Mouse (Mus musculus): ENCODE data around the gene Foxp1. TPM values are rescaled to one million over a fixed set of nuclear protein-coding genes. Genes with fewer than 3 reads are reported as not detected.

Foxp1 gene
- polyA plus RNA-seq, 1 experiment from 2014 or later: 107 TPM

DNA sequence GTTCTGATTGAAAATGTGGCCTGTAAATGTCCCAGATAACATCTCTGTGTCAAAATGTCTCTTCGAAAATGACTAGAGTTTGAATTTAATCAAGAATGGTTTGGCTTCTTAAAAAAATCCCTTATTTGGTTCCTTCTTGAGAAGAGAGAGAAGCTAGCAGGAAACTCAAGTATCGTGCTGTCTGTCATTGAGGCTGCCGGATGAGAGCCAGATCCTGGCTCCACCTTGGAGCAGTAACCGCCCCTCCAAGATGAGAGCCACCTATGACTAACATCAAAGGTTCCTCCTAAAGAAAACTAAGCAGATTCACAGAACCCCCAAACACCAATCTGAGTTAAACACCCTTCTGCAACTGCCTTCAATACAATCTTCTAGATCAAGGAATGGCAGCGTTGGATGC, 225.0 kb downstream of the Foxp1 start:
- Histone ChIP-seq H3K4me1 (peaks cover 21% of the 10 kb centered on the region), H3K9me3 (no peaks in the 10 kb centered on the region), H3K27me3 (replicated peaks; ENCODE audit: low read depth, poor library complexity, severe bottlenecking) (no peaks in the 10 kb centered on the region), H3K27ac (replicated peaks) (no peak overlapping the region), H3K36me3 (replicated peaks) (no peaks in the 10 kb centered on the region), H3K4me3 (no peak overlapping the region)
- DNase-seq (ENCODE audit: low spot score): no peak
- WGBS: 84% methylated on average over 5 of the region's 5 CpGs

DNA sequence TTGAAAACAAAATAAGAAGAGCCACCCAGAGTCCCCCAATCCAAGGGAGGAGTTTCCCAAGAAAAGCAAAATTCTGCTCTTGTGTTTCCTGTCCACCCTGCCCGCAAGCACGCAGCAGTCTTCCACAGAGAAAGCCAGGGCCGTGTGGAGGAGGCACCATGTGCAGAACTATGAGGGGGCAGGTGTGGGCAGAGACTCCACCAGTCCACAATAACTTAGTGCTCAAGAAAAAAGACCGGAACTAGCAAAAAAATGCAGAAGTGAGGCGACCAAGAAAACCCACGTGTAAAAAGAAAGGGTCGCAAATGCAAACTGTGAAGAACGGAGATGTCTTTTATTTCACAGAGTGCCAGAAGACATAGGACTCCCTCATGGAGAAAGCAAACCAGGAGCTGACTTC, 227.0 kb downstream of the Foxp1 start:
- H3K4me3 ChIP-seq: no peak overlapping the region
- WGBS: 88% methylated on average over 8 of the region's 8 CpGs
- H3K27ac ChIP-seq (replicated peaks): no peak overlapping the region
- H3K4me1 ChIP-seq: 0 out of 2 replicates have a peak, but pooled peaks cover 8% of the 10 kb centered on the region
- H3K36me3 ChIP-seq (replicated peaks): no peaks in the 10 kb centered on the region
- no peak for DNase-seq (ENCODE audit: low spot score)
- H3K9me3 ChIP-seq: no peaks in the 10 kb centered on the region
- no peaks in the 10 kb centered on the region for H3K27me3 ChIP-seq (replicated peaks; ENCODE audit: low read depth, poor library complexity, severe bottlenecking)

DNA sequence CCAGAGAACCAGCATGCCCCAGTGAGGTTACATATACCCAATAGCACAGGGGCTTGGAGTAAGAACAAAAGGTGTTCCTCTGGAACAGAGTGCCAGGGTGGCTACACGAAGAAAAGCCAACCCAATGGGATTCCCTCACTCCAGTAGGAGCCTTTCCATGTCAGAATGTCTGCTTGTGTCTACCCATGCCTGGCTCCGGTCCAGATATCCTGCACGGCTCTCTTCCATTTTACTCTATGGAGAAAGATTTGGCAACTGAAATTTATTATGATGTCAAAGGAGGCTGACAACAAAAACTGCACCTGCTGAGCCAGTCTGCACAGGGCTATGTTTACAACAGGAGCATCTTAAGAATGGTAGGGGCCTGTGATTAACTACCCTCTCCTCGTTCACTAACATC, 233.3 kb downstream of the Foxp1 start:
- WGBS: 79% methylated on average over 4 of the region's 4 CpGs

DNA sequence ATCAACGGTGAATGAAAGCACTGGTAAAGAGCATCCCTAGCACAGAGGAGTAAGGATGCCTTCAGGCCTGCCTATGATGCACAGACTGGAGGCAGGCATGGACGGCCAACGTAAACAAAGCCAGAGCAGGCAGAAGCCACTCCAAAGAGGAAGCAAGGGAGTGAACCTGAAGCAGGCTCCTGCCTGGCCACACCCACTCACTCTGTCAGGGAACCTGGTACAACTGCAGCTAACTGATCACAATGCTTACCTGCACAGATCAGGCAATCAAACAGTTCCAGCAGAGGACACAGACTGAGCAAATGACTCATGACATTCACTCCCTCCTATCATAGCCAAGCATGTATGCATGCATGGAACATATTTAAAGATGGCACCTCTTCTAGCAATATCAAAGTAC, 237.5 kb downstream of the Foxp1 start:
- WGBS: 63% methylated on average over 3 of the region's 3 CpGs
- Histone ChIP-seq H3K27me3 (replicated peaks; ENCODE audit: low read depth, poor library complexity, severe bottlenecking) (no peaks in the 10 kb centered on the region), H3K27ac (replicated peaks) (no peak overlapping the region)

More for the DNA sequence above, 233.3 kb downstream of the Foxp1 start:
- no peaks in the 10 kb centered on the region for H3K9me3 ChIP-seq
- H3K36me3 ChIP-seq (replicated peaks): no peaks in the 10 kb centered on the region
- no peak overlapping the region for H3K4me3 ChIP-seq
- H3K4me1 ChIP-seq: peaks cover 8% of the 10 kb centered on the region; the same call in 1 of the 2 replicates
- no peak for DNase-seq (ENCODE audit: low spot score)
- no peaks in the 10 kb centered on the region for H3K27me3 ChIP-seq (replicated peaks; ENCODE audit: low read depth, poor library complexity, severe bottlenecking)
- no peak overlapping the region for H3K27ac ChIP-seq (replicated peaks)

DNA sequence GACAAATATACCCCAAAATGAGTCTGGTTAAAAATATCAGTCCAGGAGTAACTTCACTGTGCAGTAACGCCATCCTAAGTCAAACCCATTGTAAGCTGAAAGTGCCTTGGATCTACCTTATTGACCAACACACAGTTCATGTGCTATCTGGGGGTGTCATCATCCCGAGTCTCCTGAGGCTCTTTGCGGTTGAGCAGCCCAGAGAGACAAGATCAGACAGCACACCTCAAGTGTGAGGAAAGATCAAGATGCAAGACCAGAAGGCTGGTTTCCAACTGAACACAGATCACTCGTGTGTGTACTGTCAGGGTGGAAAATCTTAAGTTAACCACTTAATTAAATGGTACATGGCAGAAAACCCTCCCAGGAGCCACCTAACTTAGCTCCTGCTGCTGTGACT, 238.5 kb downstream of the Foxp1 start:
- WGBS: 86% methylated on average over 4 of the region's 4 CpGs
- DNase-seq (ENCODE audit: low spot score): no peak
- no peak overlapping the region for H3K27ac ChIP-seq (replicated peaks)
- H3K4me1 ChIP-seq: peaks cover 18% of the 10 kb centered on the region; the same call in 1 of the 2 replicates
- H3K4me3 ChIP-seq: no peak overlapping the region
- no peaks in the 10 kb centered on the region for H3K27me3 ChIP-seq (replicated peaks; ENCODE audit: low read depth, poor library complexity, severe bottlenecking)
- H3K9me3 ChIP-seq: no peaks in the 10 kb centered on the region
- H3K36me3 ChIP-seq (replicated peaks): no peaks in the 10 kb centered on the region

More for the DNA sequence above, 237.5 kb downstream of the Foxp1 start:
- Histone ChIP-seq H3K9me3 (no peaks in the 10 kb centered on the region), H3K4me3 (no peak overlapping the region), H3K4me1 (peaks cover 18% of the 10 kb centered on the region; the same call in 1 of the 2 replicates), H3K36me3 (replicated peaks) (no peaks in the 10 kb centered on the region)
- DNase-seq (ENCODE audit: low spot score): no peak

DNA sequence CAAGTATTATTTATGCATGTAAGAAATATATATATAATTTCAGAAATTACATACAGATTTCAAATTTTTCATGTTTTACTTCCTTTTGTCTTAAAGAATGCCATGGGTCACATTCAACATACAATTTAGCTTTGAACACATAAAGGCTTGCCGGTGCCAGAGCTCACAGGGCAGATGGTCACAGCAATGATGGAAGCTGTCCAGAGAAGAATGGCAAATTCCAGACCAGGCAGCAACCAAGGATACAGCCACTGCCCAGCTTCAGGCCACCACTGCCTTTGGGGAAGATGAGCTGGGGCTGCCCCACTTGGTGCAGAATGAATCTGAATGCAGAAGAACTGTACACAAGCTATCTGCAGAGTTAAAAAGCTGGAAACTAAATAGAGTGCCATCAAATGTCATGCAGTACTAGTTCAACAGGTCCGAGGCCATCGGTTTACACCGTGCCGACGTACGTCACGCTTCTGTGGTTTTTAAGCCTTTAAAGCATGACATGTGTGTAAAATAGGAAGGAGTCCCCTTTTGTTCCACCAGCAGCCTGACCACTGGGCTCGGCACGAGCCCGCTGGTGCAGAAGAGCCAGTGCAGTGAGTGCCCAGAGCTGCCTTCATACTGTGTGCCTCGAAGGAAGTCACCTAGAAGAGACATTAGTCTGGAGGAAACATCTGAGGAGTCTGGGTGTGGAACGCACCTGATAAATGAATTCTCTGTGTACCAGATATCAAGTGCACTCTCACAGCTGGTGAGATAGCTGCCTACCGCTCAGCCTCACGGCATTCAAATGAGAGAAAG, 239.5 kb downstream of the Foxp1 start:
- Histone ChIP-seq H3K4me3 (no peak overlapping the region), H3K4me1 (peaks cover 18% of the 10 kb centered on the region; the same call in 1 of the 2 replicates), H3K27ac (replicated peaks) (no peak overlapping the region), H3K27me3 (replicated peaks; ENCODE audit: low read depth, poor library complexity, severe bottlenecking) (no peaks in the 10 kb centered on the region), H3K9me3 (no peaks in the 10 kb centered on the region), H3K36me3 (replicated peaks) (no peaks in the 10 kb centered on the region)
- DNase-seq (ENCODE audit: low spot score): no peak
- 78% methylated on average over 15 of the region's 15 CpGs for WGBS

DNA sequence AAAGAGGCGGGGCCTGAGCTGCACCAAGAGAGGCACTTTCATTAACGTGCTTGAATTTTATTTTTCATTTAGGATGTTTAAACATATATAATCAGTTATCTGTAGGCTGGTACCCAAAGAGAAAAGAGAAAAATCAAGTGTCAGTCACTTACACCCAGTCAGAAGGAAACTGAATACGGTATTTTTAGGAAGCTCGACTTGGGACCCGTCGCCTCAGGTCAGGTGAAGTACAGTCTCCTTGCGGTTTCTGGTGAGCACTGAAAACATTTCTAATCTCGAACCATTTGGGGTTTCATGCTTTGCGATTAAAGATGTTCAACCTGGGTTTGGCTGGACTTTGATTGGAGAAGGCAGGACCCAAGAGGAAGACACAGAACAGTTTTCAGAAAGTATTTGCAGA, 241.1 kb downstream of the Foxp1 start:
- no peaks in the 10 kb centered on the region for H3K36me3 ChIP-seq (replicated peaks)
- no peak for DNase-seq (ENCODE audit: low spot score)
- no peaks in the 10 kb centered on the region for H3K9me3 ChIP-seq
- H3K27ac ChIP-seq (replicated peaks): no peak overlapping the region
- peaks cover 21% of the 10 kb centered on the region; the same call in 1 of the 2 replicates for H3K4me1 ChIP-seq
- H3K27me3 ChIP-seq (replicated peaks; ENCODE audit: low read depth, poor library complexity, severe bottlenecking): no peaks in the 10 kb centered on the region
- WGBS: 95% methylated on average over 9 of the region's 9 CpGs
- H3K4me3 ChIP-seq: no peak overlapping the region

DNA sequence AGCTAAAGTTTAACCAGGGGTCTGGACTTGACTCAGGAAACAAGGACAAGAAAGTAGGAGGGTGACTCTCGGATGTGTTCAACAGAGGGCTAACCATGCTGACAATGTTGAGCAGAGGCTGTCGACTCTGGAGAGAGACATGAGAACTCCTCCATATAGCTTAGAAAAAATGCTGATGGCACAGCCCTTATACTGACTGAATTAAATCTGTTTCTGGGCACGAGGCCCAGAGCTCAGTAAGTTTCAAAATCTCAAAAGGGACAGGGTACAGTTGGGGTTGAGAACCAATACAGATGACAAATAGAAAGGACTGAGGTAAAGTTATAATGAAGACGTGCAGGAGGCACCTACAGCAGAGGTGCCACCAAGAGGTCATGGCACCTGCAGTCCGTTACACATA, 241.9 kb downstream of the Foxp1 start:
- WGBS: 87% methylated on average over 5 of the region's 5 CpGs

DNA sequence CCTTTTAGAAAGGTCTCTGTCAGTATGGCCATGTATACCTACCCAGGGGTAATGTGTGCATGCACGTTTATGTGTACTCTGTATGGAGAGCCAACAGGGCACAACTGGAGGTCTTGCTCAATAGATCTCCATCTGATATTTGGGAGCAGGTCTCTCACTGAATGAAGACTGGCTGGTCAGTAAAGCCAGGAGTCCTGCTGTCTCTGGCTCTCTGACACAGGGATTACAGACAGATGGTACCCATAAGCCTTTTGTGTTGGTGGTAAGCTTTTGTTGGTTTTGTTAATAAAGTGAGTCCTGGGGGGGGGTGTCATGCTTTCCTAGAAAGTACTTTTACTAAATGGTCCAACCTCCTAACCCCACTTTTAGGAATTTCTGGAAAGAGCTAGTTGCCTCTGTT, 245.3 kb downstream of the Foxp1 start:
- H3K27me3 ChIP-seq (replicated peaks; ENCODE audit: low read depth, poor library complexity, severe bottlenecking): no peaks in the 10 kb centered on the region
- H3K27ac ChIP-seq (replicated peaks): no peak overlapping the region
- H3K9me3 ChIP-seq: no peaks in the 10 kb centered on the region
- H3K4me3 ChIP-seq: no peak overlapping the region
- 90% methylated on average over 1 of the region's 1 CpGs for WGBS
- no peak for DNase-seq (ENCODE audit: low spot score)
- H3K36me3 ChIP-seq (replicated peaks): no peaks in the 10 kb centered on the region
- H3K4me1 ChIP-seq: peaks cover 36% of the 10 kb centered on the region

More for the DNA sequence above, 241.9 kb downstream of the Foxp1 start:
- Histone ChIP-seq H3K27me3 (replicated peaks; ENCODE audit: low read depth, poor library complexity, severe bottlenecking) (no peaks in the 10 kb centered on the region), H3K4me3 (no peak overlapping the region), H3K9me3 (no peaks in the 10 kb centered on the region), H3K4me1 (peaks cover 28% of the 10 kb centered on the region; the same call in 1 of the 2 replicates), H3K36me3 (replicated peaks) (no peaks in the 10 kb centered on the region), H3K27ac (replicated peaks) (no peak overlapping the region)
- DNase-seq (ENCODE audit: low spot score): no peak

DNA sequence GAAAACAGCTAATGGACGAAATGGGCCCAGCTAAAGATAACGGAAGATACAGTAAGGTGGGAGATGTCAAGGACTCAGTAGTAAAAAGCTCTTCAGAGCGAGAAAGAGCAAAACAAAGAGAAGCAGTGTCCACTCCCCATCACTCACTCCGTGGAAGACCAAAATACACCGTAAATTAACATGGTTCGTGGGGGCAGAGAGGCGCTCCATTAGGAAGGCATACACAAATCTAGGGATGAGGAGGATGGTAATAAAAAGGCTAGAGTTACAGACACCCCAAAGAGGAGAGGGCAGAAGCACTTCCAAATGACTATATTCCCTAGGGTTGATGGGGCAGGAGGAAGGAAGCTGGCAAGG, 246.2 kb downstream of the Foxp1 start:
- Histone ChIP-seq H3K27me3 (replicated peaks; ENCODE audit: low read depth, poor library complexity, severe bottlenecking) (no peaks in the 10 kb centered on the region), H3K4me1 (peaks cover 46% of the 10 kb centered on the region), H3K9me3 (no peaks in the 10 kb centered on the region), H3K4me3 (no peak overlapping the region), H3K36me3 (replicated peaks) (no peaks in the 10 kb centered on the region), H3K27ac (replicated peaks) (no peak overlapping the region)
- 80% methylated on average over 7 of the region's 7 CpGs for WGBS
- no peak for DNase-seq (ENCODE audit: low spot score)

DNA sequence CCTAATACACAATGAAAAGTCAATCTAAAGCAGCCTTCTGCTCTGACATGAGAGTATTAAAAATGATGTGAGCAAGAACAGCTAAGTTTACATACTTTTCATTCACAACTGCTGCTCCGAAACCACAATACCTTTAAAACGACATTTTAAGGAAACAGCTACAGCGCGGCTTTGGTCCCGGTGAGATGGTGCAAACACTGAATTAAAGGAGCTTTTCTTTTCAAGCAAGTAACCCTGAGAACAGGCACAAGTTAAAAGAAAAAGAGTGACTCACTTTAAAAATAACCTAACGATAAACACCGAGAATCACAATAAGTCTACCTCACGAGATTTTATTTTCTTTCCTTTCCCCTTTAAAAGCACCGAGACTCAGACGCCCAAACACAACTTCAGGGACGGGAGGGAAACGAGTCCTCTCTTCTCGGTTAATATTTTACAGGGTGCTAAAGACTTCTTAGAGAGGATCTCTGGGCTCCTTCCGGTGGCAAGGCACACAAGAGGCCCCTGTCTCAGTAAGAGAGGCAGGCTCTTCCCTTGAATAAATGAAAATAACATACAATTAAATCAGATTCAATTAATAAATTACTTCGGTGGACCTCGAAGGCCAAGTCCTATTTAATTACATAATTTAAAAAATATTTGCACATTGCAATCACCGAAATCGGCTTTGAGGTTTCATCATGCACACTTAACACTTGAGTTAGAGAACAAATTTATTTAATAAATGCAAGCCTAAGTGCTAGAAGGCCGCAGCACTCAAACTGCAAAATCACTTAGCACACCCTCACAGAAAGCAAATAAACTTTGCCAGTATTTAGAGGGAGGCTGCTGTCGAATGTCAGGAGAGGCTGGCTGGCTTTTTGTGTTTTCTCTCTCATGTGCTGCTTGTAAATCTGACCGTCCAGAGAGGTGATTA, 246.9 kb downstream of the Foxp1 start:
- no peak for DNase-seq (ENCODE audit: low spot score)
- H3K4me1 ChIP-seq: peaks cover 51% of the 10 kb centered on the region

DNA sequence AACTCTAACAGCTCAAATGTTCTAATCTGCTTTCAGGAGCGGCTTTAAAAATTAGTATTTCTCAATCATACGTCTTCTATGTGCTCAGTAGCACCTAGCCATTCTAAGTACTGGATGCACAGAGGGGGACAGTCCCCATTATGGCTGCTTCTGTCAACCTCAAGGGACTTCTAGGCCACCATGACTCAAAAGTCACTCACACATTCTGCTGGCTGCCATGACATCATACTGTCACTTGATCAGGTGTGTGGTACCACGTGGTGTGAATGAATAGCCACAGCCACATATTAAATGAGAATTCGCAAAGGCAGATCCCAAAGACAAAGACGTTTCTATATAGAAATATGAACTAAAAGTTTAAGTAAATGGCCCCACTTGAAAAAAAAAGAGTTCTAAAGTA, 247.9 kb downstream of the Foxp1 start:
- no peak overlapping the region for H3K4me3 ChIP-seq
- 92% methylated on average over 5 of the region's 5 CpGs for WGBS
- H3K4me1 ChIP-seq: peaks cover 60% of the 10 kb centered on the region
- no peaks in the 10 kb centered on the region for H3K27me3 ChIP-seq (replicated peaks; ENCODE audit: low read depth, poor library complexity, severe bottlenecking)
- DNase-seq (ENCODE audit: low spot score): no peak
- no peaks in the 10 kb centered on the region for H3K36me3 ChIP-seq (replicated peaks)
- H3K9me3 ChIP-seq: no peaks in the 10 kb centered on the region
- no peak overlapping the region for H3K27ac ChIP-seq (replicated peaks)

More for the DNA sequence above, 246.9 kb downstream of the Foxp1 start:
- Histone ChIP-seq H3K4me3 (no peak overlapping the region), H3K36me3 (replicated peaks) (no peaks in the 10 kb centered on the region), H3K9me3 (no peaks in the 10 kb centered on the region), H3K27me3 (replicated peaks; ENCODE audit: low read depth, poor library complexity, severe bottlenecking) (no peaks in the 10 kb centered on the region), H3K27ac (replicated peaks) (no peak overlapping the region)
- WGBS: 68% methylated on average over 21 of the region's 21 CpGs

All from embryonic facial prominence, embryonic 10.5 days (tissue).